Mouse (Mus musculus): ENCODE measurements around the gene Fam126a. TPM values are rescaled to one million over a fixed set of nuclear protein-coding genes. Genes with fewer than 3 reads are reported as not detected.

The Fam126a gene
- polyA plus RNA-seq, 1 experiment = 5.6 TPM

- TF ChIP-seq POLR2A (IDR thresholded peaks at IDR 0.05; ENCODE audit: borderline replicate concordance, insufficient read depth, low read length) = no peak
- TF ChIP-seq CTCF (IDR thresholded peaks at IDR 0.05; ENCODE audit: borderline replicate concordance, insufficient read depth, low read depth, low read length) = no peak
Observed at GRCm38 (mm10) chr5:24038819-24039218, 8.3 kb upstream of the Fam126a start.

GRCm38 (mm10) chr5:24038190-24038589 is 7.7 kb upstream of the Fam126a start:
- H3K4me3 ChIP-seq (replicated peaks; ENCODE audit: insufficient read depth, low read depth, low read length) = no peak overlapping the region
- no peaks in the 10 kb centered on the region for H3K27me3 ChIP-seq (ENCODE audit: control insufficient read depth, insufficient read depth, low read length)
- no peaks in the 10 kb centered on the region for H3K4me1 ChIP-seq (ENCODE audit: control insufficient read depth, insufficient read depth, low read length)
- H3K27ac ChIP-seq (ENCODE audit: insufficient read depth, low read length) = no peak overlapping the region
- no peak for DNase-seq
- WGBS = 89% methylated on average over 2 of the region's 2 CpGs
- TF ChIP-seq POLR2A (IDR thresholded peaks at IDR 0.05; ENCODE audit: borderline replicate concordance, insufficient read depth, low read length) (no peak), CTCF (IDR thresholded peaks at IDR 0.05; ENCODE audit: borderline replicate concordance, insufficient read depth, low read depth, low read length) (no peak)

More at GRCm38 (mm10) chr5:24038819-24039218, 8.3 kb upstream of the Fam126a start:
- H3K4me3 ChIP-seq (replicated peaks; ENCODE audit: insufficient read depth, low read depth, low read length) = no peak overlapping the region
- no peak overlapping the region for H3K27ac ChIP-seq (ENCODE audit: insufficient read depth, low read length)
- 33% methylated on average over 5 of the region's 5 CpGs for WGBS
- H3K4me1 ChIP-seq (ENCODE audit: control insufficient read depth, insufficient read depth, low read length) = no peaks in the 10 kb centered on the region
- no peak for DNase-seq
- H3K27me3 ChIP-seq (ENCODE audit: control insufficient read depth, insufficient read depth, low read length) = no peaks in the 10 kb centered on the region

GRCm38 (mm10) chr5:24036731-24037130 is 6.2 kb upstream of the Fam126a start:
- Histone ChIP-seq H3K4me3 (replicated peaks; ENCODE audit: insufficient read depth, low read depth, low read length) (no peak overlapping the region), H3K27ac (ENCODE audit: insufficient read depth, low read length) (no peak overlapping the region), H3K27me3 (ENCODE audit: control insufficient read depth, insufficient read depth, low read length) (no peaks in the 10 kb centered on the region), H3K4me1 (ENCODE audit: control insufficient read depth, insufficient read depth, low read length) (no peaks in the 10 kb centered on the region)
- no peak for TF ChIP-seq CTCF (IDR thresholded peaks at IDR 0.05; ENCODE audit: borderline replicate concordance, insufficient read depth, low read depth, low read length)
- TF ChIP-seq POLR2A (IDR thresholded peaks at IDR 0.05; ENCODE audit: borderline replicate concordance, insufficient read depth, low read length) = no peak
- WGBS = 73% methylated on average over 6 of the region's 6 CpGs
- DNase-seq = no peak

GRCm38 (mm10) chr5:24034970-24035369 is 4.5 kb upstream of the Fam126a start:
- H3K27me3 ChIP-seq (ENCODE audit: control insufficient read depth, insufficient read depth, low read length) = no peaks in the 10 kb centered on the region
- H3K4me1 ChIP-seq (ENCODE audit: control insufficient read depth, insufficient read depth, low read length) = no peaks in the 10 kb centered on the region
- H3K4me3 ChIP-seq (replicated peaks; ENCODE audit: insufficient read depth, low read depth, low read length) = no peak overlapping the region
- WGBS = 49% methylated on average over 3 of the region's 3 CpGs
- no peak overlapping the region for H3K27ac ChIP-seq (ENCODE audit: insufficient read depth, low read length)
- no peak for DNase-seq
- TF ChIP-seq POLR2A (IDR thresholded peaks at IDR 0.05; ENCODE audit: borderline replicate concordance, insufficient read depth, low read length) = no peak
- TF ChIP-seq CTCF (IDR thresholded peaks at IDR 0.05; ENCODE audit: borderline replicate concordance, insufficient read depth, low read depth, low read length) = no peak

GRCm38 (mm10) chr5:24034091-24034490 is 3.6 kb upstream of the Fam126a start:
- H3K27me3 ChIP-seq (ENCODE audit: control insufficient read depth, insufficient read depth, low read length) = no peaks in the 10 kb centered on the region
- no peaks in the 10 kb centered on the region for H3K4me1 ChIP-seq (ENCODE audit: control insufficient read depth, insufficient read depth, low read length)
- TF ChIP-seq POLR2A (IDR thresholded peaks at IDR 0.05; ENCODE audit: borderline replicate concordance, insufficient read depth, low read length) = no peak
- TF ChIP-seq CTCF (IDR thresholded peaks at IDR 0.05; ENCODE audit: borderline replicate concordance, insufficient read depth, low read depth, low read length) = no peak
- H3K27ac ChIP-seq (ENCODE audit: insufficient read depth, low read length) = no peak overlapping the region
- WGBS = 85% methylated on average over 1 of the region's 1 CpGs
- no peak for DNase-seq
- no peak overlapping the region for H3K4me3 ChIP-seq (replicated peaks; ENCODE audit: insufficient read depth, low read depth, low read length)

GRCm38 (mm10) chr5:24029946-24030578 is 428 bp downstream of the Fam126a start:
- TF ChIP-seq POLR2A (IDR thresholded peaks at IDR 0.05; ENCODE audit: borderline replicate concordance, insufficient read depth, low read length) = no peak
- TF ChIP-seq CTCF (IDR thresholded peaks at IDR 0.05; ENCODE audit: borderline replicate concordance, insufficient read depth, low read depth, low read length) = no peak
- no peak overlapping the region for H3K27ac ChIP-seq (ENCODE audit: insufficient read depth, low read length)
- WGBS = under 1% methylated on average over 73 of the region's 73 CpGs
- no peaks in the 10 kb centered on the region for H3K27me3 ChIP-seq (ENCODE audit: control insufficient read depth, insufficient read depth, low read length)
- peak in 1 of 2 experiments; percentile 16 for DNase-seq
- no peaks in the 10 kb centered on the region for H3K4me1 ChIP-seq (ENCODE audit: control insufficient read depth, insufficient read depth, low read length)
- H3K4me3 ChIP-seq (replicated peaks; ENCODE audit: insufficient read depth, low read depth, low read length) = peak overlapping the region; percentile 57

- Histone ChIP-seq H3K27me3 (ENCODE audit: control insufficient read depth, insufficient read depth, low read length) (no peaks in the 10 kb centered on the region), H3K4me1 (ENCODE audit: control insufficient read depth, insufficient read depth, low read length) (no peaks in the 10 kb centered on the region), H3K27ac (ENCODE audit: insufficient read depth, low read length) (no peak overlapping the region), H3K4me3 (replicated peaks; ENCODE audit: insufficient read depth, low read depth, low read length) (peak overlapping the region; percentile 57)
- TF ChIP-seq CTCF (IDR thresholded peaks at IDR 0.05; ENCODE audit: borderline replicate concordance, insufficient read depth, low read depth, low read length) (peak; percentile 28; the same call in 1 of the 2 replicates), POLR2A (IDR thresholded peaks at IDR 0.05; ENCODE audit: borderline replicate concordance, insufficient read depth, low read length) (no peak)
- 2% methylated on average over 11 of the region's 11 CpGs for WGBS
- peak; percentile 37 to 46 for DNase-seq
Observed at GRCm38 (mm10) chr5:24029331-24029771, 1.1 kb downstream of the Fam126a start.

GRCm38 (mm10) chr5:24024957-24025356 is 5.5 kb downstream of the Fam126a start:
- Histone ChIP-seq H3K27ac (ENCODE audit: insufficient read depth, low read length) (no peak overlapping the region), H3K4me3 (replicated peaks; ENCODE audit: insufficient read depth, low read depth, low read length) (no peak overlapping the region), H3K27me3 (ENCODE audit: control insufficient read depth, insufficient read depth, low read length) (no peaks in the 10 kb centered on the region), H3K4me1 (ENCODE audit: control insufficient read depth, insufficient read depth, low read length) (no peaks in the 10 kb centered on the region)
- no peak for TF ChIP-seq POLR2A (IDR thresholded peaks at IDR 0.05; ENCODE audit: borderline replicate concordance, insufficient read depth, low read length)
- TF ChIP-seq CTCF (IDR thresholded peaks at IDR 0.05; ENCODE audit: borderline replicate concordance, insufficient read depth, low read depth, low read length) = no peak
- no peak for DNase-seq
- 72% methylated on average over 3 of the region's 3 CpGs for WGBS
